Mouse (Mus musculus): ENCODE measurements at regions not wholly inside any gene's neighbourhood (a gene's known extent, or its start where the extent isn't known, plus 50 kb on each side); places are given as distances from the start of the nearest gene placed in this dataset.

GRCm38 (mm10) chr17:14540269-14540975 is 153.6 kb downstream of the Thbs2 start:
- DNase-seq (ENCODE audit: low spot score in 2 of 2): no peak

DNA sequence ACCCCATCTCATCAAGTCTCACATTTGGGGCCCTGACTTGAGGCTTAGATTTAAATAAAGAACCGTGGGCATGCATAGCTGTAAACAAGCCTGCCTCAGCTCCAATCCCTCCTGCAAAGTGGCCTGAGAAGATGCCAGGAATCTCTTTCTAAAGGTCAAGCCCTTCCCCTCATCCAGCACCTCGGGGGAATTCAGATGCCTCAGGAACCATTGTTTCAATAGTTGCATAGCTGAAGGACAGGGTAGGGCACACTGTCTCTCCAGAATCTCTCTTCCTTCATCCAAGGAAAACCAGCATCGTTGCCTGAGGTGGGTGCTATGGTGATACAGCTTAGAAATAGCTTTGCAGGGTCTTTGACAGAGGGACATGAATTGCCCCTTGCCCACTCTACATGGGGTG is 154.4 kb downstream of the Thbs2 start:
- DNase-seq (ENCODE audit: low spot score in 2 of 2): no peak

- DNase-seq (ENCODE audit: low spot score in 2 of 2): no peak
These were observed 154.8 kb downstream of the Thbs2 start for GRCm38 (mm10) chr17:14539191-14539590.

- DNase-seq (ENCODE audit: low spot score in 2 of 2): no peak
These were observed 155.5 kb downstream of the Thbs2 start for GRCm38 (mm10) chr17:14538527-14538926.

DNA sequence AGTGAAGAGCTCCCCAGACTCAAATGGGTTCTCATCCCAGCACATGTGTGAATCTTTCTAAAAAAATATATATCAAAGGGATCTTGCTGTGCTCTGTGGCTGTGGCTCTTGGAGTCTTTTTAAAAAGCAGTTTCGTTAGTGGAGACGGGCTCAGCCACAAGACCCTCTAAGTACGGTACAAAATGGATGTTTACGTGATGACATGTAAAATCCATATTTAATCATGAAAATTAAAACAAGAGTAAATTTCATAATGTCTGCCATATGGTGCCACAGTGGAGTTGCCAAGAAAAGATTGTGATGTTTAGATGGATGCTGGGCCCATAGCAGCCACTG is 161.1 kb downstream of the Thbs2 start:
- DNase-seq (ENCODE audit: low spot score in 2 of 2): no peak

DNA sequence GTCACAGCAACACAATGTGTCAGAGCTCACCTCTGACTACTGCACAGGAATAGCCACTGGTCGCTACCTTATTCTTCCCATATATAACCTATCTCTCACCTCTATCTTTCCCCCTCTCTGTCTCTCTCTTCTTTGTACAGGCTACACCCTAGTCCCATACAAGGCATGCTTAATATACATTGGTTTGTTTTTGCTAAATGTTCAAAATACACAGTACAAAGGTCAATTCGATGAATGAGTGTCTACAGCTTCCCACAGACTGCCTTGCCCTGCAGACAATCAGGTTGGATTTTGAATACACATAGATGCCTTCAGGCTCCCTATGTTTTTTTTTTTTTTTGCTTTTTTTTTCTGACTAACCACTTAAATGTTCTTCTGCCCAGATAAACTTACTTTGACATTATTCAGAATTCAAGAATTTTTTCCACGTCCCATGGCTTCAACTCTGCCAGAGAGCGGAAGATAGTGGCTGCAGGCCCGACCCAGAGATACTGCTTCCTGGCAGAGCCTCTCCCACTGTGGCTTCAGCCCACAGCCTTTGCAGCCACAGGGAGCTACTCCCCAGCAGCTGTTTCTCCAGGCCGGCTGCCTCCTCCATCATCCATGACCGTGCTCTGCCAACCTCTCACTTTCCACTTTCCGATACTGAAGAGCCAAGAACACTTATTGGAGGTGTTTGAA is 161.6 kb downstream of the Thbs2 start:
- no peak for DNase-seq (ENCODE audit: low spot score in 2 of 2)

GRCm38 (mm10) chr17:14531796-14532195 is 162.2 kb downstream of the Thbs2 start:
- no peak for DNase-seq (ENCODE audit: low spot score in 2 of 2)

GRCm38 (mm10) chr17:14527691-14528090 is 166.3 kb downstream of the Thbs2 start:
- no peak for DNase-seq (ENCODE audit: low spot score in 2 of 2)

DNA sequence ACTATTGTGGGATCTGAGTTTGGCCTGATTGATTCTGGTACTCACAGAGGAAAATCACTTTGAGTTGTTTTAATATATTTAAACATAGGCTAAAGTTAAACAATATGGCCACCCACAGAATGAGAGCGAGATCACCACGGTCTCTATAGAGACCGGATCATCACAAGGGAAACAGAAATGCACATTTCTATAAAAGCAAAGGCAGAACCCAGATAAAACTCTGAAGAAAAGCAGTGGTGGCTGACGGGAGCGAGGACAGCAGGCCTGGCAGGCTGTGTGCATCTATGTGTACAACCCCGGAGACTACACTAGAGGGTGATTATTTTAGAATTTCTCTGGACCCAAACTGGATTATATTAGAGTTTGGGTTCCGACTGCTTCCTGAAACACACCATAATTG is 168.8 kb downstream of the Thbs2 start:
- DNase-seq (ENCODE audit: low spot score in 2 of 2): no peak

DNA sequence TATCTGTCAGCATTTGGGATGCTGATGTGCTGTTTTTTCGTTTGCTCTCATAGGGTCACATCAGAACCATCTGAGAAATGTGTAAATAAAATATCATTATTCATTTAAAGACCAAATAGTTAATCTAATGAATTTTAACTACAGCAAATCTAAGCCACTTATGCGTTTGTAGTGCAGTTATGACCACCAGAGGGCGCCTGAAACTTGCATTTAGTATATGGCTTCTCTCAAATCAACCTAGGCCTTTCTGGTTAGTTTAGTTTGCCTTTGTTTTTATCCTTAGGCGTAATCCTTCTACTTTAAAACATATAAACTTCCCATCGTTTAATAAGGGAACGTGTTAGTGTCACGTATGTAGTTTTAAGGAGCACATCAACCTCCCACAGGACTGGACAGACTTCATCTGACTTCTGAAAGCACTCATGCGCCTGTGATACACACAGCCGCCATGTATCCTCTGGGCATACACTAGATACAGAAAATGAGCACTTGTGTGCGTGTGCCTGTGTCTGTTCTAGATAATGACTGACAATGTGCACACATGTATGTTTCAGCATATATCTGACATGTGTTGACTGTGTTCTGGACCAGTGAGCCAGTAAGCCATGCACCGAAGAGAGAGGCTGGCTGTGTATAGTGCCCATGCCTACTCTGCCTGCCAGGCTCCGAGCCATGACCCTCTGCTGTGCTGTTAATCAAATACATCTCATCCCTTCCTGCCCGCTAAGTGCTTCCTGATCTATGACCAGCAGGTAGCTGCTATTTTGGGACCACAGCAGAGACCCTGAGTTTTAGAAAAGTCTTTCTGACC is 169.4 kb downstream of the Thbs2 start:
- DNase-seq (ENCODE audit: low spot score in 2 of 2): no peak

DNA sequence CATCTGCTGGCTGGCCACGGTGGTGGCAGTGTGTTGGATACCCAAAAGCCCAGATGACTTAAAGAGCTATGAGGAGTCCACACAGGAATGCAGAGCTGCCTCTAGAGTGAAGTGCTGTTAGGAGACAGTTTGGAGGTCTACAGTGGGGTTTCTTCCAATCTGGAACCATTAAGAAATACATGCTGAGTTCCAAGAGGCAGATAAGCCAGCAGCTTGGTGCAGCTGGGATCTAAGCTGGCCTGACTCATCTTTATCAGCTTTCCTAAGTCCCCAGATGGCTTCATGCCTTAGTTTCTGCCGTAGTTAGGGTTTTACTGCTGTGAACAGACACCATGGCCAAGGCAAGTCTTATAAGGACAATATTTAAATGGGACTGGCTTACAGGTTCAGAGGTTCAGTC is 172.0 kb downstream of the Thbs2 start:
- DNase-seq (ENCODE audit: low spot score in 2 of 2): no peak

GRCm38 (mm10) chr17:14520565-14520964 is 173.5 kb downstream of the Thbs2 start:
- peak in 1 of 2 experiments; percentile 4 for DNase-seq (ENCODE audit: low spot score in 2 of 2)

DNA sequence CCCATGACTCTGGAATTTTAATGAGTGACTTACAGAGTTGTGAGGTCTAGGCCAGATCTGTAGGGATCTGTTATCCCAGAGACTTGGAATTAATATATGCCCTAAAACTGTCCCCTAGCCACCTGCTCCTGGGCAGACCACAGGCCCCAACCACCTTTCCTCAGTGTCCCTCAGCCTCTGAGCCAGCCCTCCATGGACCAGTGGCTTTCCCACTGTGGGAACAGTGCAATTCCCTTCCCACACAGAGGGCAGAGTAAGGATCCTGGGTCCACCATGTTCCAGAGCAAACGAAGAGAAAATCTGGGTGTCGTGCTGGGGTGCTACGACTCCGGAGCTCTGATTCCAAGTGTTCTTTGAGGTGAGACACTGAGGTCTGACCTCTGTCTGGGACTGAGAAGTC is 174.7 kb downstream of the Thbs2 start:
- DNase-seq (ENCODE audit: low spot score in 2 of 2): no peak

DNA sequence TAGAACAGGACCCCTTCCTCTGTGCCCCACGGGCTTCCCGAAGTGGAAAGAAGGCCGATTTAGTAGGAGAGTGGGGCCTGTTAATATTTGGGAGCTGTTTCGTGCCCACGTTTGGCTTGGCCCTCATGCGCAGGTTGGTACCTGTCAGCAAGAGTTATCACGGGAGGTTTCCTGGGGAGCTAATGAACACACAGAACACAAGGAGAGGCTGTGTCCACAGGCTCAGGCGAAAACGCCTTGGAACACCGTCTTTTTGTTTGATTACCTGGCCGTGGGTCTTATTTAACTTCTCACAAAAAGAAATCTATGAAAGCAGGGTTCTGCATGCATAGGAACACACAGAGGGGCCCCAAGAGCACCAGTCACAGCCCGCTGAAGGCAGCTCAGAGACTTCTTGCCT is 175.8 kb downstream of the Thbs2 start:
- DNase-seq (ENCODE audit: low spot score in 2 of 2): no peak

- DNase-seq (ENCODE audit: low spot score in 2 of 2): no peak
These were observed 176.7 kb downstream of the Thbs2 start for GRCm38 (mm10) chr17:14517368-14517767.

- DNase-seq (ENCODE audit: low spot score in 2 of 2): no peak
These were observed 177.9 kb downstream of the Thbs2 start for GRCm38 (mm10) chr17:14516097-14516496.

GRCm38 (mm10) chr17:14513454-14513853 is 180.6 kb downstream of the Thbs2 start:
- no peak for DNase-seq (ENCODE audit: low spot score in 2 of 2)

- DNase-seq (ENCODE audit: low spot score in 2 of 2): no peak
These were observed 183.5 kb downstream of the Thbs2 start for GRCm38 (mm10) chr17:14510486-14510885.

DNA sequence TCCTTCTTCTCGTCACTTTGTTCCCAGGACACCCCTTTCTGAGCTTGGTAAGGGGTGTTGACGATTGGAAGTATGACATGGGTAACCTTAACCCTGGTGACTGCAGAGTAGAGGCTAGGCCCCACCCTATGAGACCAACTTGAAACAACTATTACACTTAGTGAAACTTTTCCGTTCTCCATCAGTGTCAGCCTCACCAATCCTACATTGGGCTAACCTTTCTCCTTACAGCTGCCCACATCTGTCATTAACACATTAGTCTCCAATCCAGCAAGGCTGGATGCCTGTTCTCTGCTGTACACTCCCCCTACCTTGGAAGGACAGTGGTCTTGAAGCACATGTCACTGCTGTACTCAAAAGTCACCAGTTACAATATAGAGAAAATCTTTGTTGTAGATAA is 186.9 kb downstream of the Thbs2 start:
- no peak for DNase-seq (ENCODE audit: low spot score in 2 of 2)

DNA sequence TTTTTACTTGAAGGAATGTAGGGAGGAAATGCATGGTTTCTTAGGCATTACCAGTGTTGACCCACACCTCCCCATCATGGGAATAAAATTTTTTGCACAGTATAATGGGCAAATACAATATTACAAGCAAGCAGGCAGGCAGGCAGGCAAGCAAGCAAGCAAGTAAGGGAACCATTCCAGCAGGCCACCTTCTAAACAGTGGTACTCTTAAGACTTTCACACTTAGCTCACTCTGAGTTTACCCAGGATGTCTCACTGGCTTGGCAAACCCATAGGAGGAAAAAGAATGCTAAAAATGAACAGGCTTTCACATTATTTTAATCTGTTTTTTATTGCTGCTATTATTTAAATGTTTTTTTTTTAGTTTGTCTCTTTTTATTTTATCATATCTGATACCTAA is 187.9 kb downstream of the Thbs2 start:
- DNase-seq (ENCODE audit: low spot score in 2 of 2): no peak

DNA sequence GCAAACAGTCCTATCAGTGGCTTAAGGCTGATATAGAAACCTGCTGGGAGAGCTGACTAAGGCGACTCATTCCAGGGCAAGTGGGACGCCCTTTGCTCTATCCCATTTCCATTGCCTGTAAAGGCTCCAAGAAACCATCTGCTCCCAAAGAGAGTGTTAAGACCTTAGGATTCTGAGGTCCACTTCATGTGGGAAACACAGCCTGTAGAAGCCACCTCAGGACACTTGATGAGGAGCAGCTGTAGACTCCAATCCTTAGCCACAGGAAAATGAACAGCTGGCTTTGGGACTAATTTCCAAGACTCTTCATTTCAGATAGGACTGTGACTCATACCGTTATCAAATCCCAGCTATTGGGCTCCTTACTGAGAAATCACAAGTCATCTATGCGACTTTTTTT is 188.6 kb downstream of the Thbs2 start:
- no peak for DNase-seq (ENCODE audit: low spot score in 2 of 2)

- no peak for DNase-seq (ENCODE audit: low spot score in 2 of 2)
These were observed 190.4 kb downstream of the Thbs2 start for GRCm38 (mm10) chr17:14503670-14504069.

DNA sequence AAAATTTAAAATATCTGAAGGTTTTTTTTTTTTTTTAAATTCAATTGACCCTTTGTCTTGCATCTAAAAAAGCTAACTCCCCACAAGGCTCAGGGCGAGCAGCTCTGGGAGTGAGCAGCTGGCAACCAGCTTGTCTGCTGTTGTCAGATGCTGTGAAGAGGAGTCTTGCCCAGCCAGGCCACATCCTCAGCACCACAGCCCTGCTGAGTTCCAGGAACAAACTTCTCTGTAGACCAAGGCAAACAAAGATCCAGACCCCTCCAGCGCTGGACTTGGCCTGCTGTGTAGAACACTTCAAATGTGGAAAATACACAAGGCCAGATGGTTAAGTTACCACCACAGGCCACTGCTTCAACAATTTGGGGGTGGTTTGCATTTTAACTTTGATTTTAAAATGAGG is 192.7 kb downstream of the Thbs2 start:
- DNase-seq (ENCODE audit: low spot score in 2 of 2): no peak
